Mouse (Mus musculus) myocyte (in vitro differentiated cells): ENCODE data around the gene Sall4. TPM values are rescaled to one million over a fixed set of nuclear protein-coding genes. Genes with fewer than 3 reads are reported as not detected.

Experiments
- H3K27me3 ChIP-seq: one replicate; pipeline ENCODE4 v1.6.1; 2011; ENCODE audit not compliant: control insufficient read depth, insufficient read depth, insufficient read length
- H3K36me3 ChIP-seq: one replicate; pipeline ENCODE4 v1.6.1; 2011; ENCODE audit not compliant: control insufficient read depth, insufficient read depth
- H3K4me2 ChIP-seq: one replicate; pipeline ENCODE4 v1.6.1; 2011; ENCODE audit warnings: low read depth, control low read depth
- H3K4me3 ChIP-seq: one replicate; pipeline ENCODE4 v1.5.1; 2011; ENCODE audit warnings: mild to moderate bottlenecking, control low read depth, moderate library complexity
- H3K79me2 ChIP-seq: one replicate; pipeline ENCODE4 v1.6.1; 2011; ENCODE audit not compliant: control insufficient read depth, insufficient read depth
- H3ac ChIP-seq: one replicate; pipeline ENCODE4 v1.6.1; 2011; ENCODE audit not compliant: control insufficient read depth, insufficient read length
- CEBPB ChIP-seq: IDR thresholded peaks from 2 replicates; pipeline ENCODE4 v1.6.1; 2011; ENCODE audit warnings: mild to moderate bottlenecking, moderate library complexity; ENCODE audit not compliant: poor library complexity, insufficient read depth, severe bottlenecking
- E2F4 ChIP-seq: IDR thresholded peaks from one replicate; pipeline ENCODE4 v1.6.1; 2011; ENCODE audit warnings: mild to moderate bottlenecking, control low read depth, moderate library complexity; ENCODE audit not compliant: insufficient read depth
- MAX ChIP-seq: IDR thresholded peaks from one replicate; pipeline ENCODE4 v1.6.1; 2011; ENCODE audit warnings: low read depth, mild to moderate bottlenecking, control low read depth
- MYOD1 ChIP-seq, 3 experiments: IDR thresholded peaks; one replicate each; pipeline ENCODE4 v1.6.1; 2011; ENCODE audit warnings: control low read depth in 2 of 3, low read depth in 2 of 3, mild to moderate bottlenecking in 2 of 3, moderate library complexity in 1 of 3; ENCODE audit not compliant: insufficient read length in 2 of 3, control insufficient read depth in 1 of 3
- MYOG ChIP-seq, 3 experiments: IDR thresholded peaks; one replicate each; pipeline ENCODE4 v1.6.1; 2011; ENCODE audit warnings: control low read depth in 2 of 3, low read depth in 2 of 3, mild to moderate bottlenecking in 2 of 3; ENCODE audit not compliant: insufficient read length in 2 of 3, control insufficient read depth in 1 of 3, insufficient read depth in 1 of 3
- POLR2A ChIP-seq: IDR thresholded peaks from one replicate; pipeline ENCODE4 v1.6.1; 2011; ENCODE audit warnings: low read depth, mild to moderate bottlenecking, control low read depth, moderate library complexity; ENCODE audit not compliant: insufficient read length
- POLR2AphosphoS2 ChIP-seq: IDR thresholded peaks from one replicate; pipeline ENCODE4 v1.6.1; 2011; ENCODE audit warnings: low read depth, control low read depth; ENCODE audit not compliant: insufficient read length
- REST ChIP-seq: IDR thresholded peaks from one replicate; pipeline ENCODE4 v1.6.1; 2011; ENCODE audit warnings: mild to moderate bottlenecking, control low read depth, moderate library complexity; ENCODE audit not compliant: insufficient read depth, insufficient read length
- SRF ChIP-seq: IDR thresholded peaks from one replicate; pipeline ENCODE4 v1.6.1; 2011; ENCODE audit warnings: low read depth; ENCODE audit not compliant: control insufficient read depth, insufficient read length
- TCF12 ChIP-seq: IDR thresholded peaks from one replicate; pipeline ENCODE4 v1.6.1; 2011; ENCODE audit warnings: mild to moderate bottlenecking, control low read depth; ENCODE audit not compliant: poor library complexity, insufficient read depth, severe bottlenecking
- TCF3 ChIP-seq: IDR thresholded peaks from one replicate; pipeline ENCODE4 v1.6.1; 2011; ENCODE audit warnings: low read depth, control low read depth; ENCODE audit not compliant: insufficient read length
- USF1 ChIP-seq: IDR thresholded peaks from one replicate; pipeline ENCODE4 v1.6.1; 2011; ENCODE audit warnings: low read depth, mild to moderate bottlenecking, control low read depth, moderate library complexity
- polyA plus RNA-seq: library from polyadenylated mRNA; unstranded; fragments of >200 nt; fragmentation: generic; extraction: Trizol; gene quantifications from one replicate; pipeline ENCODE4 v1.2.1, GENCODE M21; 2012; ENCODE audit warnings: missing spikeins

Gene Sall4
- polyA plus RNA-seq, 1 experiment = not detected

- H3ac ChIP-seq = no peak overlapping the region
- no peak overlapping the region for H3K4me3 ChIP-seq
- no peaks in the 10 kb centered on the region for H3K36me3 ChIP-seq
- H3K27me3 ChIP-seq = peaks cover 15% of the 10 kb centered on the region
- TF ChIP-seq POLR2A = no peak
- no peak for TF ChIP-seq SRF
- TF ChIP-seq MYOG (IDR thresholded peaks at IDR 0.05; ENCODE audit: control insufficient read depth in 1 of 3, insufficient read depth in 1 of 3, insufficient read length in 2 of 3, low read depth in 2 of 3) = no peak
- TF ChIP-seq E2F4 = no peak
- no peak for TF ChIP-seq POLR2AphosphoS2
- no peak for TF ChIP-seq CEBPB
- no peak for TF ChIP-seq USF1
- TF ChIP-seq TCF3 = no peak
- no peak for TF ChIP-seq TCF12
- TF ChIP-seq MAX = no peak
- TF ChIP-seq MYOD1 (IDR thresholded peaks at IDR 0.05; ENCODE audit: control insufficient read depth in 1 of 3, insufficient read length in 2 of 3, low read depth in 2 of 3) = no peak
- no peak for TF ChIP-seq REST
- H3K4me2 ChIP-seq = no peak overlapping the region
- no peaks in the 10 kb centered on the region for H3K79me2 ChIP-seq
Observed at GRCm38 (mm10) chr2:168777481-168777880, 9.7 kb upstream of the Sall4 start.

GRCm38 (mm10) chr2:168776238-168776637 is 8.5 kb upstream of the Sall4 start:
- H3K79me2 ChIP-seq = no peaks in the 10 kb centered on the region
- H3K4me3 ChIP-seq = no peak overlapping the region
- H3K27me3 ChIP-seq = peaks cover 5% of the 10 kb centered on the region
- no peak overlapping the region for H3K4me2 ChIP-seq
- H3K36me3 ChIP-seq = no peaks in the 10 kb centered on the region
- H3ac ChIP-seq = no peak overlapping the region
- TF ChIP-seq E2F4 = no peak
- TF ChIP-seq MAX = no peak
- TF ChIP-seq MYOD1 (IDR thresholded peaks at IDR 0.05; ENCODE audit: control insufficient read depth in 1 of 3, insufficient read length in 2 of 3, low read depth in 2 of 3) = no peak
- no peak for TF ChIP-seq MYOG (IDR thresholded peaks at IDR 0.05; ENCODE audit: control insufficient read depth in 1 of 3, insufficient read depth in 1 of 3, insufficient read length in 2 of 3, low read depth in 2 of 3)
- TF ChIP-seq TCF12 = no peak
- no peak for TF ChIP-seq POLR2AphosphoS2
- TF ChIP-seq SRF = no peak
- TF ChIP-seq REST = no peak
- no peak for TF ChIP-seq USF1
- TF ChIP-seq CEBPB = no peak
- TF ChIP-seq TCF3 = no peak
- TF ChIP-seq POLR2A = no peak

DNA sequence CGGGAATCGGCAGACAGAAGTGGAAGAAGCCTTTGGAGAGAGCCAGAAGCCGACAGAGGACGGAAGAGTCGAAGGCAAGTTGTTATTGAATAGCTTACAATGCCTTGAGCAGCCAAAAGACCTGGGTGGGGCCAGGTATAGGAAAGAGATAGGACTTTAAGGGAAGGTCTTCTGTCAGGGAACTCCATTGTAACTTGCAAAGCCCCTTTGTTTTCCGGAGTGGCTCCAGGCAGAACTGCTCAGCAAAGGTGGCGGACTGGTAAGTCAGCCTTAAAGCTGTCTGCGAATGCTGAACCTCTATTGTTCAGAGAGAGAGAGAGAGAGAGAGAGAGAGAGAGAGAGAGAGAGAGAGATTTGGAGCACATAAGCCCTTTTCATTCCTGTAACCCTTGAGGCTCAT is 1.5 kb upstream of the Sall4 start:
- H3K79me2 ChIP-seq = no peaks in the 10 kb centered on the region
- no peak overlapping the region for H3ac ChIP-seq
- H3K27me3 ChIP-seq = peaks cover 44% of the 10 kb centered on the region
- TF ChIP-seq TCF12 (no peak), MYOG (IDR thresholded peaks at IDR 0.05; ENCODE audit: control insufficient read depth in 1 of 3, insufficient read depth in 1 of 3, insufficient read length in 2 of 3, low read depth in 2 of 3) (no peak), MAX (no peak), SRF (no peak), POLR2AphosphoS2 (no peak), USF1 (no peak), CEBPB (no peak)
- H3K4me3 ChIP-seq = no peak overlapping the region
- no peaks in the 10 kb centered on the region for H3K36me3 ChIP-seq
- H3K4me2 ChIP-seq = no peak overlapping the region

- Histone ChIP-seq H3K4me3 (no peak overlapping the region), H3K79me2 (no peaks in the 10 kb centered on the region), H3K27me3 (peaks cover 59% of the 10 kb centered on the region), H3ac (no peak overlapping the region), H3K36me3 (no peaks in the 10 kb centered on the region), H3K4me2 (no peak overlapping the region)
- TF ChIP-seq MYOD1 (IDR thresholded peaks at IDR 0.05; ENCODE audit: control insufficient read depth in 1 of 3, insufficient read length in 2 of 3, low read depth in 2 of 3) (no peak), CEBPB (no peak), MYOG (IDR thresholded peaks at IDR 0.05; ENCODE audit: control insufficient read depth in 1 of 3, insufficient read depth in 1 of 3, insufficient read length in 2 of 3, low read depth in 2 of 3) (no peak), SRF (no peak), MAX (no peak), REST (no peak), USF1 (no peak), POLR2AphosphoS2 (no peak), TCF12 (no peak)
Observed at GRCm38 (mm10) chr2:168766538-168767361, 993 bp downstream of the Sall4 start.
